Mouse (Mus musculus): Measurements from ENCODE around the gene Arl4d. TPM values are rescaled to one million over a fixed set of nuclear protein-coding genes. Genes with fewer than 3 reads are reported as not detected.

Gene Arl4d
- total and polyA plus RNA-seq, 3 experiments, result 0.59 to 1.2 (median 0.81) TPM

DNA sequence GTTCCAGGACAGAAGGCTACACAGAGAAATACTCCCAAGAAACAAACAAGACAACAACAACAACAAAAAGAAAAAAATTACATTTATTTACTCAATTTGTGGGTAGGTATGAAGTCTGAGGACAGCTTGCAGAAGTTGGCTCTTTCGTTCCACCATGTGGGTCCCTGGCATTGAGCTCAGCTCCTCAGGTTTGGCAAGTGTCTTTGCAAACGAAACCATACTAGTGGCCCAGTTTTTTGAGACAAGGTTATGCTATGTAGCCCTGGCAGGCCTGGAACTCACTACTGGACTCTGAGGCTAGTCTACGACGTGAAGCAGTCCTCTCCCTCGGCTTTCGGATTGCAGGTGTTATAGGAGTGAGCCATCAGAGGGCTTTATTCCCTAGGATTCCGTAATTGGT lies 34.6 kb downstream of the Arl4d start:
- no peaks in the 10 kb centered on the region for H3K36me3 ChIP-seq (replicated peaks in 1 of 2; ENCODE audit: control insufficient read depth in 1 of 2, insufficient read depth in 1 of 2, low read length in 1 of 2)
- no peaks in the 10 kb centered on the region for H3K79me2 ChIP-seq (replicated peaks; ENCODE audit: control insufficient read depth, extremely low read depth, insufficient read depth, poor library complexity, severe bottlenecking)
- peaks cover 7% of the 10 kb centered on the region for H3K9me3 ChIP-seq (replicated peaks; ENCODE audit: low read length)
- no peak overlapping the region for H3K9ac ChIP-seq (ENCODE audit: insufficient read depth, low read depth)
- peaks cover 62% of the 10 kb centered on the region for H3K27me3 ChIP-seq (replicated peaks)
- dilution Hi-C loops (cut with MboI; ENCODE audit: extremely low pct_ligation_motif_present, extremely low pct_unique_long_range_greater_than_20kb, low sequenced_read_pairs) (no loop called here), in situ Hi-C loops (cut with MboI; ENCODE audit: low pct_ligation_motif_present, low pct_unique_long_range_greater_than_20kb, low sequenced_read_pairs) (no loop called here)
- H3K4me1 ChIP-seq (ENCODE audit: control insufficient read depth in 1 of 2, insufficient read depth in 2 of 2), result no peaks in the 10 kb centered on the region
- no peak overlapping the region for H3K4me2 ChIP-seq (ENCODE audit: insufficient read depth, low read depth, poor library complexity, severe bottlenecking)
- TF ChIP-seq KAT2A (IDR thresholded peaks at IDR 0.05; ENCODE audit: insufficient replicate concordance, low read length), result no peak
- TF ChIP-seq PAX5 (IDR thresholded peaks at IDR 0.05; ENCODE audit: low read length), result no peak
- TF ChIP-seq IRF4 (IDR thresholded peaks at IDR 0.05; ENCODE audit: low read depth, low read length), result no peak
- TF ChIP-seq USF2 (conservative IDR thresholded peaks at IDR 0.05; ENCODE audit: low read depth, low read length), result no peak
- no peak for TF ChIP-seq HCFC1 (IDR thresholded peaks at IDR 0.05; ENCODE audit: low read depth, low read length)
- no peak for TF ChIP-seq TBP (conservative IDR thresholded peaks at IDR 0.05; ENCODE audit: low read depth, low read length)
- TF ChIP-seq UBTF (IDR thresholded peaks at IDR 0.05; ENCODE audit: low read depth, low read length), result no peak
- TF ChIP-seq USF1 (IDR thresholded peaks at IDR 0.05; ENCODE audit: low read depth, low read length), result no peak
- no peak for TF ChIP-seq MEF2A (IDR thresholded peaks at IDR 0.05; ENCODE audit: borderline replicate concordance, low read depth, low read length)
- no peak for TF ChIP-seq E2F4 (IDR thresholded peaks at IDR 0.05; ENCODE audit: insufficient replicate concordance, low read depth, low read length)
- no peak for TF ChIP-seq CHD1 (IDR thresholded peaks at IDR 0.05; ENCODE audit: low read depth, low read length)
- no peak for TF ChIP-seq SIN3A (IDR thresholded peaks at IDR 0.05; ENCODE audit: low read length)
- no peak overlapping the region for H3K27ac ChIP-seq (ENCODE audit: insufficient read depth, low read depth)
- no peak for DNase-seq (ENCODE audit: extremely low read depth)
- no peak overlapping the region for H3K4me3 ChIP-seq (replicated peaks in 1 of 3; ENCODE audit: low read depth in 2 of 3, low read length in 2 of 3, poor library complexity in 1 of 3)

DNA sequence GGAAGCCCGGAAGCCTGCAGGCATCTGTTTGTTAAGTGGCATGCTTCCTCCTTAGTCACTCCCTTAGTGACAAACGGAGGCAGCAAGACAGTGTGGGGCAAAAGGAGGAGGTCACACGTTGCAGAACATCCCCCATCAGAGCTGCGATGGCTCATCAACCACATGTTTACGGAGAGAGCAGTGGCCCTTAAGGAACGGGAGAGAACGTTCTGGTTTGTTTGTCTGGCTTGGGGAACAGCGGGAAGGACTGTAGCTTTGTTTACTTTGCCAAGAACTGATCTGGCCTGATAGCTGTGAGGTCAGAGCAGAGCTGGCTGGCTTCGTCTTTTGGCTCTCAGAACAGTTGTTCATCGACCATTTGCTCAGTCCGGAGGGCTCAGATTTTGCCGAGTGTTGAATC lies 35.1 kb downstream of the Arl4d start:
- Histone ChIP-seq H3K27me3 (replicated peaks) (peaks cover 59% of the 10 kb centered on the region), H3K4me1 (ENCODE audit: control insufficient read depth in 1 of 2, insufficient read depth in 2 of 2) (no peaks in the 10 kb centered on the region), H3K9me3 (replicated peaks; ENCODE audit: low read length) (peaks cover 7% of the 10 kb centered on the region), H3K4me2 (ENCODE audit: insufficient read depth, low read depth, poor library complexity, severe bottlenecking) (no peak overlapping the region), H3K9ac (ENCODE audit: insufficient read depth, low read depth) (no peak overlapping the region), H3K4me3 (replicated peaks in 1 of 3; ENCODE audit: low read depth in 2 of 3, low read length in 2 of 3, poor library complexity in 1 of 3) (no peak overlapping the region), H3K79me2 (replicated peaks; ENCODE audit: control insufficient read depth, extremely low read depth, insufficient read depth, poor library complexity, severe bottlenecking) (no peaks in the 10 kb centered on the region), H3K27ac (ENCODE audit: insufficient read depth, low read depth) (no peak overlapping the region), H3K36me3 (replicated peaks in 1 of 2; ENCODE audit: control insufficient read depth in 1 of 2, insufficient read depth in 1 of 2, low read length in 1 of 2) (no peaks in the 10 kb centered on the region)
- TF ChIP-seq HCFC1 (IDR thresholded peaks at IDR 0.05; ENCODE audit: low read depth, low read length) (no peak), MEF2A (IDR thresholded peaks at IDR 0.05; ENCODE audit: borderline replicate concordance, low read depth, low read length) (no peak), KAT2A (IDR thresholded peaks at IDR 0.05; ENCODE audit: insufficient replicate concordance, low read length) (no peak), ETS1 (conservative IDR thresholded peaks at IDR 0.05; ENCODE audit: low read depth, low read length) (no peak), JUND (conservative IDR thresholded peaks at IDR 0.05; ENCODE audit: low read depth, low read length) (no peak), USF1 (IDR thresholded peaks at IDR 0.05; ENCODE audit: low read depth, low read length) (no peak)
- DNase-seq (ENCODE audit: extremely low read depth), result no peak
- in situ Hi-C loops (cut with MboI; ENCODE audit: low pct_ligation_motif_present, low pct_unique_long_range_greater_than_20kb, low sequenced_read_pairs) (no loop called here), dilution Hi-C loops (cut with MboI; ENCODE audit: extremely low pct_ligation_motif_present, extremely low pct_unique_long_range_greater_than_20kb, low sequenced_read_pairs) (no loop called here)

Measured in CH12.LX (cell line).